Mouse (Mus musculus) ES-E14 (cell line): Measurements from ENCODE around the gene Nebl.

ENCODE experiments used
- ZC3H11A ChIP-seq: IDR thresholded peaks from 2 replicates; pipeline ENCODE4 v1.6.1; 2012; ENCODE audit warnings: low read depth, mild to moderate bottlenecking, inconsistent platforms, low read length, borderline replicate concordance
- ZNF384 ChIP-seq: IDR thresholded peaks from 2 replicates; pipeline ENCODE4 v1.6.1; 2012; ENCODE audit warnings: low read depth, low read length, inconsistent platforms

GRCm38 (mm10) chr2:17429028-17429427 lies 302.2 kb downstream of the Nebl start:
- no peak for TF ChIP-seq ZC3H11A
- TF ChIP-seq ZNF384: no peak
